Comparison of ENCODE assay signal across 16 mouse cellular contexts in the genomic region with DNA sequence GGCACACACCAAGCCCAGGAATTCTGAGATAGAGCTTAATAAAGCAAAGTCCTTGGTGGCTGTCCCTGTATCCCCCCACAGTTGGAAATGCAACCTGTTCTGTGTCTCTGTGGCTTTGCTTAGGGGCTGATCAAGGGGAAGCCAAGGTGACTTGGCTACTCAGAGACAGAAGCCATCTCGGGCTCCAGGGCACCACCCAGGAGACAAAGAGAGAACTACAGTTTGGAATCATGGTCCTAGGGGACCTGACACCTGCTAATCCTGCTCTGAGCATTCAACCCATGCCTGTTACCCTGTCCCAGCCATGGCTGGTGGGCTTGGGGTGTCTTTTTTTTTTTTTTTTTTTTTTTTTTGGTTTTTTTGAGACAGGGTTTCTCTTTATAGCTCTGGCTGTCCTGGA. TPM values are rescaled to one million over a fixed set of nuclear protein-coding genes. Genes with fewer than 3 reads are reported as not detected.
"Had no signal": no experiment of that assay in that cellular context is flagged by ENCODE, and none has a peak within 500 bp of the region (broad histone marks: within the 10 kb centered on the region; RNA-seq: fewer than 3 reads in every experiment).

No protein-coding gene starts in this region.

- H3K27me3 ChIP-seq: limb, embryonic 15.5 days; midbrain, embryonic 15.5 days; neural tube, embryonic 12.5 days had no signal

- H3K27ac ChIP-seq: kidney, embryonic 15.5 days; limb, embryonic 15.5 days; liver, embryonic 12.5 days; macrophage; midbrain, embryonic 10.5 days; midbrain, embryonic 15.5 days; neural tube, embryonic 12.5 days had no signal

- H3K4me1 ChIP-seq: kidney, embryonic 15.5 days; limb, embryonic 15.5 days; midbrain, embryonic 15.5 days; neural tube, embryonic 12.5 days had no signal

- H3K4me3 ChIP-seq: kidney, embryonic 15.5 days; limb, embryonic 15.5 days; liver, embryonic 12.5 days; midbrain, embryonic 10.5 days; midbrain, embryonic 15.5 days; neural tube, embryonic 12.5 days had no signal

- H3K36me3 ChIP-seq: kidney, embryonic 15.5 days; limb, embryonic 15.5 days; liver, embryonic 12.5 days; midbrain, embryonic 10.5 days; midbrain, embryonic 15.5 days; neural tube, embryonic 12.5 days had no signal

- DNase-seq: kidney, postnatal 14 days; layer of hippocampus, adult 9-11 months; layer of hippocampus, postnatal 36 days; right cerebral cortex, postnatal 25 days had no signal

RNA-seq across cellular contexts. Expression of a gene that starts 32.3 kb away (rescaled TPM):
- total RNA-seq: monocyte, adult 5-6 weeks; neutrophil, adult 5-6 weeks had no signal
- polyA plus RNA-seq: kidney, adult 2 months; liver, embryonic 12.5 days; liver, embryonic 16.5 days; macrophage had no signal

RNA-seq across cellular contexts. Expression of a gene that starts 35.8 kb away (rescaled TPM):
- total RNA-seq: monocyte, adult 5-6 weeks; neutrophil, adult 5-6 weeks had no signal
- polyA plus RNA-seq: limb, embryonic 11.5 days; macrophage had no signal
